Mouse (Mus musculus): ENCODE measurements around the gene Spaca6. TPM values are rescaled to one million over a fixed set of nuclear protein-coding genes. Genes with fewer than 3 reads are reported as not detected.

Spaca6 gene
- polyA plus RNA-seq, 1 experiment: 4.3 TPM

DNA sequence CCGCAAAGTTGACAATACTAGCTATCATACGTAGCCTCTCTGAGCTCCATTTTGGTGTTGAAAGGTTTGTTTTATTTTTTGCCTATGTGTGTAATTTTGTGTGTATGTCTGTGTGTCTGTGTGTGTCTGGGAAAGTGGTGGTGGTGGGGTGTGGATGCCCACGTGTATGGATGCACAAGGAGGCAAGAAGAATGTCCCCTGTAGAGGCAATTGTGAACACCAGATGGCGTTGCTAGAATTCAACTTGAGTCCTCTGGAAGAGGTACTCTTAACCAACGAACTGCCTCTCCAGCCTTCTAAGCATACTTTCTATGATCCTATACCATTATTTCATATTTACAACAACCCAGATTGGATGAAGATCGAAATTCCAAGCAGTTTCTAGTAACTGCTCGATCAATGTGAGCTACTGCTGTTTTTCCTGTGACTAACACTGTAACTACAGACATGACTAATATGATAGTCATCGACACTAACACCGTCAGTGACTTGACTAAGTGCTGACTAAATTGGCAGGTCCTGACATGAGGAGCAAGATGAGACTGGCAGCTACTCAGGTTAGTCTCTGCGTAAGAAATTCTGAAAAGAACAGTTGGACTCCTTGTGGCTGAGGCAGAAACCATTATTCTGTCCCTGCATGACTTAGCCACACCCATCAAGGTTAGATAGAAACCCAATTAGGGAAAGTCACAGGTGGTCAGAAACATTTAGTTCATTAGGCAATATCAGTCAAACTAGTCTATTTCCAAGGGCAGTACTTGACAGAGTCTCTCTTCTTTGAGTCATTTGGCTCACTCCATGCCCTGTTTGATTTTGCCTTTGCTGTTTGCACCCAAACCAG is 18.4 kb downstream of the Spaca6 start:
- 72% methylated on average over 10 of the region's 10 CpGs for WGBS
- no peak for TF ChIP-seq POLR2A (IDR thresholded peaks at IDR 0.05; ENCODE audit: low read depth, low read length)
- TF ChIP-seq CTCF (IDR thresholded peaks at IDR 0.05; ENCODE audit: extremely low read depth, insufficient read length, insufficient replicate concordance, low read depth, low read length): no peak
- no peaks in the 10 kb centered on the region for H3K36me3 ChIP-seq (ENCODE audit: control insufficient read depth, insufficient read depth, low read length)

GRCm38 (mm10) chr17:17848988-17849387 is 22.0 kb downstream of the Spaca6 start:
- H3K36me3 ChIP-seq (ENCODE audit: control insufficient read depth, insufficient read depth, low read length): no peaks in the 10 kb centered on the region
- TF ChIP-seq POLR2A (IDR thresholded peaks at IDR 0.05; ENCODE audit: low read depth, low read length) (no peak), CTCF (IDR thresholded peaks at IDR 0.05; ENCODE audit: extremely low read depth, insufficient read length, insufficient replicate concordance, low read depth, low read length) (no peak)
- no peaks in the 10 kb centered on the region for H3K4me1 ChIP-seq (ENCODE audit: control insufficient read depth, insufficient read depth, insufficient read length, low read length)
- no peak overlapping the region for H3K27ac ChIP-seq (ENCODE audit: insufficient read depth, low read depth, low read length)
- peaks cover 4% of the 10 kb centered on the region; the same call in 1 of the 2 replicates for H3K27me3 ChIP-seq (ENCODE audit: control insufficient read depth, insufficient read depth, low read length)
- 44% methylated on average over 2 of the region's 2 CpGs for WGBS
- no peak overlapping the region for H3K4me3 ChIP-seq (ENCODE audit: low read depth, low read length)

More for the DNA sequence above, 18.4 kb downstream of the Spaca6 start:
- Histone ChIP-seq H3K4me3 (ENCODE audit: low read depth, low read length) (no peak overlapping the region), H3K4me1 (ENCODE audit: control insufficient read depth, insufficient read depth, insufficient read length, low read length) (no peaks in the 10 kb centered on the region), H3K27me3 (ENCODE audit: control insufficient read depth, insufficient read depth, low read length) (peaks cover 4% of the 10 kb centered on the region; the same call in 1 of the 2 replicates), H3K27ac (ENCODE audit: insufficient read depth, low read depth, low read length) (no peak overlapping the region)

DNA sequence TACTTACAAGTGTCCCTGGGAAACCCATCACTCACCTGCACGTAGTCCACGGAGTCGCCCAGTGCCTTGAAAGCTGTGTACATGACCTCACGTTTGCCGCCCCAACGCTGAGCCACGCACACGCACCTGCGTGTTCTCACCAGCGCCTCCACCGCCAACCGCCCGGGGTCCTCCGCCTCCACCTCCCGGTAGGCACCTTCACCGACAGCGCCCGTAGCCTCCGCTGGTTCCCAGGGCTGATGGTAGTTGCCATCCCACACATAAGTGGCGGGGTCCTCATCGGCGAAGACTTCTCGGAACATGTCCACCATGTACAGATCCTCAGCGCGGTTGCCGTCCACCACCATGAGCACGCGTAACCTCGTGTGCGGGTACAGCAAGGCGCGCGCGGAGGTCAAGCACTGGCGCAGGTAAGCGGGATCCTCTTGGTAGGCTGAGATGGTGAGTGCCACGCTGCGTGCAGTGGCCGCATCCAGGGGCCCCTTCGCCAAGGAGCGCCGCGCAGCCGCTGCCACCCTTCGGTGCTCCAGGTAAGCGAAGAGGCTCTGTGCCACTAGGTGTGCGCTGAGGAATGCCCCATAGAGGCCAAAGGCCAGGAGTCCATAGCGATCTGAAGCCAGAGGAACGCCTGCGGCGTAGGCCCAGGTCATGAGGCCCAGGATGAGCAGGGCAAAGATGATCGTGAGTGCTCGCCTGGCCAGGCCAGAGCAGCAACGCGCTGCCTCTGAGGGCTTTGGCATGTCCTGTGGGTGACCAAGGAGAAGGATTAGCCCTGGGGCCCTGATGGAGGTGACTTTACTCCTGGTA is 23.2 kb downstream of the Spaca6 start:
- peaks cover 4% of the 10 kb centered on the region; the same call in 1 of the 2 replicates for H3K27me3 ChIP-seq (ENCODE audit: control insufficient read depth, insufficient read depth, low read length)
- TF ChIP-seq CTCF (IDR thresholded peaks at IDR 0.05; ENCODE audit: extremely low read depth, insufficient read length, insufficient replicate concordance, low read depth, low read length) (no peak), POLR2A (IDR thresholded peaks at IDR 0.05; ENCODE audit: low read depth, low read length) (no peak)
- no peaks in the 10 kb centered on the region for H3K4me1 ChIP-seq (ENCODE audit: control insufficient read depth, insufficient read depth, insufficient read length, low read length)
- H3K27ac ChIP-seq (ENCODE audit: insufficient read depth, low read depth, low read length): no peak overlapping the region
- no peak overlapping the region for H3K4me3 ChIP-seq (ENCODE audit: low read depth, low read length)
- 26% methylated on average over 55 of the region's 55 CpGs for WGBS
- H3K36me3 ChIP-seq (ENCODE audit: control insufficient read depth, insufficient read depth, low read length): no peaks in the 10 kb centered on the region

- WGBS: 41% methylated on average over 8 of the region's 8 CpGs
- TF ChIP-seq POLR2A (IDR thresholded peaks at IDR 0.05; ENCODE audit: low read depth, low read length) (no peak), CTCF (IDR thresholded peaks at IDR 0.05; ENCODE audit: extremely low read depth, insufficient read length, insufficient replicate concordance, low read depth, low read length) (no peak)
These were observed 28.3 kb downstream of the Spaca6 start, which contains the start of gene Has1 for GRCm38 (mm10) chr17:17855064-17855838. Gene Has1, minus strand, starts transcription at chr17:17855205.

GRCm38 (mm10) chr17:17856612-17857011 is 29.7 kb downstream of the Spaca6 start:
- Histone ChIP-seq H3K27ac (ENCODE audit: insufficient read depth, low read depth, low read length) (no peak overlapping the region), H3K4me1 (ENCODE audit: control insufficient read depth, insufficient read depth, insufficient read length, low read length) (no peaks in the 10 kb centered on the region), H3K4me3 (ENCODE audit: low read depth, low read length) (no peak overlapping the region), H3K27me3 (ENCODE audit: control insufficient read depth, insufficient read depth, low read length) (no peaks in the 10 kb centered on the region), H3K36me3 (ENCODE audit: control insufficient read depth, insufficient read depth, low read length) (no peaks in the 10 kb centered on the region)
- WGBS: 82% methylated on average over 1 of the region's 1 CpGs
- TF ChIP-seq CTCF (IDR thresholded peaks at IDR 0.05; ENCODE audit: extremely low read depth, insufficient read length, insufficient replicate concordance, low read depth, low read length) (no peak), POLR2A (IDR thresholded peaks at IDR 0.05; ENCODE audit: low read depth, low read length) (no peak)

More at GRCm38 (mm10) chr17:17855064-17855838, 28.3 kb downstream of the Spaca6 start, which contains the start of gene Has1:
- no peaks in the 10 kb centered on the region for H3K36me3 ChIP-seq (ENCODE audit: control insufficient read depth, insufficient read depth, low read length)
- H3K4me1 ChIP-seq (ENCODE audit: control insufficient read depth, insufficient read depth, insufficient read length, low read length): no peaks in the 10 kb centered on the region
- H3K4me3 ChIP-seq (ENCODE audit: low read depth, low read length): no peak within 1 kb of the TSS
- H3K27me3 ChIP-seq (ENCODE audit: control insufficient read depth, insufficient read depth, low read length): no peaks in the 10 kb centered on the region
- H3K27ac ChIP-seq (ENCODE audit: insufficient read depth, low read depth, low read length): no peak within 1 kb of the TSS

- H3K4me1 ChIP-seq (ENCODE audit: control insufficient read depth, insufficient read depth, insufficient read length, low read length): no peaks in the 10 kb centered on the region
- 78% methylated on average over 1 of the region's 1 CpGs for WGBS
- no peak for TF ChIP-seq CTCF (IDR thresholded peaks at IDR 0.05; ENCODE audit: extremely low read depth, insufficient read length, insufficient replicate concordance, low read depth, low read length)
- no peak for TF ChIP-seq POLR2A (IDR thresholded peaks at IDR 0.05; ENCODE audit: low read depth, low read length)
- no peak overlapping the region for H3K4me3 ChIP-seq (ENCODE audit: low read depth, low read length)
- H3K27me3 ChIP-seq (ENCODE audit: control insufficient read depth, insufficient read depth, low read length): no peaks in the 10 kb centered on the region
- H3K27ac ChIP-seq (ENCODE audit: insufficient read depth, low read depth, low read length): no peak overlapping the region
- no peaks in the 10 kb centered on the region for H3K36me3 ChIP-seq (ENCODE audit: control insufficient read depth, insufficient read depth, low read length)
These were observed 30.5 kb downstream of the Spaca6 start for GRCm38 (mm10) chr17:17857446-17857845.
